Mouse (Mus musculus) embryonic facial prominence, embryonic 15.5 days (tissue): Measurements from ENCODE around the gene Synj2. TPM values are rescaled to one million over a fixed set of nuclear protein-coding genes. Genes with fewer than 3 reads are reported as not detected.
A peak's percentile ranks its signal among the peaks of the same experiment; 100 is the strongest.

Experiments
- ATAC-seq: fragments of 200-750 bp; cut with Nextera tagmentation; 2 replicates; pipeline ENCODE4 v1.8.0; 2017; ENCODE audit warnings: low read depth, moderate TSS enrichment; ENCODE audit not compliant: insufficient number of reproducible peaks, low FRiP score, low TSS enrichment
- H3K27ac ChIP-seq: fragments of 300-500 bp; sonication (generic); replicated peaks from 2 replicates; pipeline ENCODE4 v1.5.1; 2015; ENCODE audit warnings: mild to moderate bottlenecking, inconsistent platforms
- H3K27me3 ChIP-seq: fragments of 300-500 bp; sonication (generic); 2 replicates; pipeline ENCODE4 v1.6.1; 2015; ENCODE audit warnings: inconsistent platforms
- H3K36me3 ChIP-seq: fragments of 300-500 bp; sonication (generic); 2 replicates; pipeline ENCODE4 v1.6.1; 2015; ENCODE audit warnings: mild to moderate bottlenecking, inconsistent platforms
- H3K4me1 ChIP-seq: fragments of 300-500 bp; sonication (generic); 2 replicates; pipeline ENCODE4 v1.6.1; 2015; ENCODE audit warnings: inconsistent platforms
- H3K4me2 ChIP-seq: fragments of 300-500 bp; sonication (generic); replicated peaks from 2 replicates; pipeline ENCODE4 v1.6.1; 2015; ENCODE audit warnings: mild to moderate bottlenecking, inconsistent platforms
- H3K4me3 ChIP-seq: fragments of 300-500 bp; sonication (generic); replicated peaks from 2 replicates; pipeline ENCODE4 v1.5.1; 2015; ENCODE audit warnings: mild to moderate bottlenecking, inconsistent platforms
- H3K9ac ChIP-seq: fragments of 300-500 bp; sonication (generic); 2 replicates; pipeline ENCODE4 v1.6.1; 2015; ENCODE audit warnings: inconsistent platforms
- H3K9me3 ChIP-seq: fragments of 300-500 bp; sonication (generic); replicated peaks from 2 replicates; pipeline ENCODE4 v1.6.1; 2016; ENCODE audit warnings: inconsistent platforms
- WGBS: fragments of 180-500 bp; shearing (Covaris S2); methylation state at CpG from one replicate; pipeline ENCODE4 v1.1.7; 2015; 5-methylcytosine and 5-hydroxymethylcytosine counted together
- polyA plus RNA-seq: library from polyadenylated mRNA; unstranded; fragments of >200 nt; fragmentation: Nextera tagmentation; extraction: Ambion mirVana; gene quantifications from 2 replicates; pipeline ENCODE4 v1.2.1, GENCODE M21; 2015

The Synj2 gene
- polyA plus RNA-seq, 1 experiment from 2014 or later: 4.0 TPM

DNA sequence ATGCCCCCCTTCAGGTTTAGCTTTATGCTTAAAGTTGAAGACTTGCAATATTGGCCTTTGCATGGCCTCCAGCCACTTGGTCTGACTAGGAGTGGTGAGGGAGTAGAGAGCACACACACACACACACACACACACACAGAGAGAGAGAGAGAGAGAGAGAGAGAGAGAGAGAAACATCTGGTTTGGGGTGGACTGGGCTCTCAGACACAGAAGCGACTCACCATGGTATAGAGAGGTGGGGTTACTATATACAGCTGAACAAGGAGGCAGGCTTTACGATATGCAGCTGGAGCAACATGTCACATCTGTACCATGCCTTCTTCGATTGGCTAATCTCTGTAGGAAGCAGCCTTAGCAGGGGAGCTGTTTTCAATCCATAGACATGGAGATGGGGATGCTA is 5.4 kb upstream of the Synj2 start:
- WGBS: 32% methylated on average over 3 of the region's 3 CpGs
- Histone ChIP-seq H3K4me1 (peaks cover 14% of the 10 kb centered on the region), H3K4me3 (no peak overlapping the region), H3K27me3 (0 out of 2 replicates have a peak, but pooled peaks cover 3% of the 10 kb centered on the region), H3K36me3 (0 out of 2 replicates have a peak, but pooled peaks cover 5% of the 10 kb centered on the region), H3K27ac (no peak overlapping the region; the same call in 1 of the 2 replicates), H3K4me2 (no peak overlapping the region), H3K9me3 (no peaks in the 10 kb centered on the region), H3K9ac (no peak overlapping the region)
- ATAC-seq: no peak

DNA sequence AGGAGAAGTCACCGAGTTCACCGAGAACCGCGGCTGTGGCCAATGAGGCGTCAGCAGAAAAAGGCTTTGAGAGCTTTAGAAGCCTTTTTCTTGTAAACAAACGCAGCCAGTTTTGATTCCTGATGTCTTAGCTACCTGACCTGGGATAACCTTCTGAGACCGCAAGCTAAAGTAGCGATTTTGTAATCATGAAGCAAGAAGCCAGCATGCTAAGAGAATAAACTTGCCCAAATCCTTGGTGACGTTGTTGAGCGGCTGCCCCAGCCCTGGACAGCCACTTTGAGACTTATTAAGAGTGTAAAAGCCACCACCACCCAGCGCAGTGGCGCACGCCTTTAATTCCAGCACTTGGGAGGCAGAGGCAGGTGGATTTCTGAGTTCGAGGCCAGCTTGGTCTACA is 4.8 kb upstream of the Synj2 start:
- Histone ChIP-seq H3K27me3 (0 out of 2 replicates have a peak, but pooled peaks cover 3% of the 10 kb centered on the region), H3K9ac (no peak overlapping the region), H3K27ac (no peak overlapping the region), H3K4me2 (no peak overlapping the region), H3K9me3 (no peaks in the 10 kb centered on the region), H3K4me1 (peaks cover 16% of the 10 kb centered on the region), H3K4me3 (no peak overlapping the region), H3K36me3 (0 out of 2 replicates have a peak, but pooled peaks cover 2% of the 10 kb centered on the region)
- 78% methylated on average over 14 of the region's 14 CpGs for WGBS
- no peak for ATAC-seq

DNA sequence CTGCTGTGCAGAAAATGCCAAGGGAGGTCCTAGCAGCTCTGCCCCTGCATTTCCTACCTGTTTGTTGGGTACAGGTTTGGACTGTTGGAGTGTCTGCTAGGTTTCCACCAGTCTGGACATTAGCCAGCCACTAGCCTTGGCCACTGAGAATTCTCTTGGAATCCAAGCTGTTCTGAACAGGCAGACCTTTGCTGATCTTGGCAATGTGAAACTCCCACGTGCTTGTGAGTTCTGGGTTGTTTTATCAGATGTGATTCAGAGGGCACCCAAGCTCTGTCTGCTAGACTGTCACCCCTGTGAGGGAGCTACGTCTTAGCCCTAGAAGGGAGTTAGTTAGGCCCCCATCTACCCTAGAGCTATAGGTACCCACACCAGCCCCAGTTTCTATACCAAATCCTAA is 3.6 kb upstream of the Synj2 start:
- WGBS: 71% methylated on average over 2 of the region's 2 CpGs
- Histone ChIP-seq H3K4me2 (no peak overlapping the region), H3K27ac (no peak overlapping the region), H3K4me1 (peaks cover 25% of the 10 kb centered on the region), H3K27me3 (0 out of 2 replicates have a peak, but pooled peaks cover 3% of the 10 kb centered on the region), H3K4me3 (no peak overlapping the region), H3K36me3 (no peaks in the 10 kb centered on the region), H3K9me3 (no peaks in the 10 kb centered on the region), H3K9ac (no peak overlapping the region)
- no peak for ATAC-seq

DNA sequence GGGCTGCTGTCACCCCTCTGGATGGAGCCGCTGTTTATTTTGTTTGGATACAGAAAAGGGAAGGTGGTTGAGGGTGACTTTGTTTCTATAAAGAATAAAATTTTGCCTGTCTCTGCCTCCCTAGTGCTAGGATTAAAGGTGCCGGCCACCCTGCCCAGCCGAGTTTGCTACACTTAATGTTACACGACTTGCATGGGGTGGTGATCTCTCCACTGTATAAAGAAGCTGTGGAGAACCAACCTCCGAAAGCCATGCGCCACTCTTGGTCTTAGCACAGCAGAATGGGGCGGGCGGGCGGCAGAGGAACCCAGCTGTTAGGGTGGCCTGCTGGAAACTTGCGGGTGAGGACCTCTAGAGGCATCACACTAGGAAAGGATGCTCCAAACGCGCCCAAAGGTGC is 1.2 kb upstream of the Synj2 start:
- Histone ChIP-seq H3K9ac (no peak overlapping the region), H3K9me3 (no peaks in the 10 kb centered on the region), H3K4me1 (peaks cover 19% of the 10 kb centered on the region), H3K4me2 (no peak overlapping the region), H3K27me3 (0 out of 2 replicates have a peak, but pooled peaks cover 3% of the 10 kb centered on the region), H3K4me3 (no peak overlapping the region), H3K27ac (no peak overlapping the region), H3K36me3 (no peaks in the 10 kb centered on the region)
- ATAC-seq: no peak
- 66% methylated on average over 12 of the region's 12 CpGs for WGBS

DNA sequence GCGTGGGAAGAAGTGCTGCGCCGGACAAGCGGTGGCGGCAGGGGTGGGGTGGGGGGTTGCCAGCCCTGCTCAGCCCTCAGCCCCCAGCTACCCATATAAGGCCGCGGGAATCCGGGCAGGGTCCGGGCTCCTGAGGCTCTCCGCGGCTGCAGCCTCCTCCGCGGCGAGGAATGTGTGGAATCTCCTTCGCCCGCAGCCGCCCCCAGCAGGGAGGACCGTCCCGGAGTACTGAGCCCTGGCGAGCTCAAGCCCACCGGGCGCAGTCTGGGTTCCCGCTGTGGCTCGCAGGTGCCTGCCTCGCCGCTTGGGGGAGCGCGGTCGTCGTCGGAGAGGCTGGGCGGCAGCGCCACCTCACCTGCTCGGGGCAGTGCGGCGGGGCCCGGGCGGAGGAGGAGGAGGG is 288 bp upstream of the Synj2 start:
- Histone ChIP-seq H3K4me3 (peak overlapping the region; percentile 71), H3K4me1 (peaks cover 12% of the 10 kb centered on the region), H3K36me3 (no peaks in the 10 kb centered on the region), H3K9ac (no peak overlapping the region), H3K27me3 (0 out of 2 replicates have a peak, but pooled peaks cover 3% of the 10 kb centered on the region), H3K4me2 (peak overlapping the region; percentile 86), H3K27ac (no peak overlapping the region), H3K9me3 (no peaks in the 10 kb centered on the region)
- ATAC-seq: peak; percentile 88
- WGBS: 1% methylated on average over 29 of the region's 38 CpGs

DNA sequence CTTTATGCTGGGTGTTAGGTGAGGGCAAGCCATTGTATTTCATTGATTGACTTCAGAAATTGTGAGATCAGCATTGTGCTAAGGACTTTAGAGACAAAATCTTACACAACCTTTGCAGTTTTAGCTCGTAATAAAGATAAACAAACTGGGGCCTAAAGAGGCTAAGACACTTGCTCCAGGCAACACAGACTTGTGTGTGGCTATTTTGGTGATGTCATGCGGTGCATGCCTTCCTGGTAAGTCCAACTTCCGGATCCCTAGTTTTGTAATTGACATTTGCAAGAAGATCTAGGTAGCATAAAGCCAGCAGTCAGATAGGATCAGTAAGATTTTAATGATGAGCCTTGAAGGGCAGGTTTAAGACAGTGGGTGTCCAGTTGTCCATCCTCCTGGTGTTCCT is 1.1 kb downstream of the Synj2 start:
- H3K4me3 ChIP-seq: peak overlapping the region; percentile 71; the same call in 1 of the 2 replicates
- no peaks in the 10 kb centered on the region for H3K9me3 ChIP-seq
- H3K27me3 ChIP-seq: 0 out of 2 replicates have a peak, but pooled peaks cover 3% of the 10 kb centered on the region
- WGBS: 67% methylated on average over 3 of the region's 3 CpGs
- no peak overlapping the region for H3K27ac ChIP-seq
- H3K4me1 ChIP-seq: peaks cover 12% of the 10 kb centered on the region
- H3K4me2 ChIP-seq: peak overlapping the region; percentile 86; the same call in 1 of the 2 replicates
- no peaks in the 10 kb centered on the region for H3K36me3 ChIP-seq
- no peak for ATAC-seq
- H3K9ac ChIP-seq: no peak overlapping the region

DNA sequence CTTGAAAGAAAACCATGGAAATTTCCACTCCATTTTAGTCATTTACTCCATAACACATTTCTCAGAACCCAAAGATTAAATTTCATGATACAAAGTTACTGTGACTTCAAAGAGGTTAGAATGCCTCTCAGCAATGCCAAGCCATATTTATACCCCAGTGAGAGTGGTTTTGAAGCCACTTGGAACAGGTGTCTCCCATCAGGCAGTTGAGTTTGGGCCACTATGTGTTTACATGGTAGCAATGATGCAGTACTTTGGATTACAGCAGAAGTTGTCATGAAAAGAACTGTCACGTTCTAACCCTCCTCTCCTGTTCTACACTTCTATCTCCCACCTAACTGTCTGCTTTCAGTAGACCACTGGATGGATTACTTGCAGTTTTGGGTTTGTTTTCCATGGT is 2.0 kb downstream of the Synj2 start:
- no peak for ATAC-seq
- 67% methylated on average over 1 of the region's 1 CpGs for WGBS
- no peaks in the 10 kb centered on the region for H3K9me3 ChIP-seq

DNA sequence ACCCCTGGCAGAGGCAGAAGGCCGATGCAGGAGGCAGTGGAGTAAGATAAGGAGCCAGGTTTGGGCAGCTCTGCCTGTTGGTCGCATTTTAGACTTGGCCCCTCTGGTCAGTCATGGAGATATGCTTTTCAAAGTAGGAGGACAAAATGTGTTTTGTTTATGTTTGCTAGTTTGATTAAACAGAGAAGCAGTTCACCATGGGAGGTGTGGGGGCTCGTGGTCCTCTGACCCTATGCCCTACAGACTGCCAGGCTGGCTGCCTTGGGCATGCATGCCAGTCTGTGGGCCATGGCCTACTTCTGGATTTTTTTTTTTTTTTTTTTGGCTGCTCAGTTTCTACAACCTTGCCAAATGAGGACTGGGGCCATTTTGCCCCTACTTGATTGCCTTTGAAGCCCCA is 6.0 kb downstream of the Synj2 start:
- H3K4me2 ChIP-seq: no peak overlapping the region
- H3K27me3 ChIP-seq: no peaks in the 10 kb centered on the region
- WGBS: 72% methylated on average over 3 of the region's 3 CpGs
- no peak overlapping the region for H3K27ac ChIP-seq
- no peak overlapping the region for H3K9ac ChIP-seq
- H3K36me3 ChIP-seq: no peaks in the 10 kb centered on the region
- no peaks in the 10 kb centered on the region for H3K9me3 ChIP-seq
- 0 out of 2 replicates have a peak, but pooled peaks cover 3% of the 10 kb centered on the region for H3K4me1 ChIP-seq
- H3K4me3 ChIP-seq: no peak overlapping the region
- ATAC-seq: no peak

More for the DNA sequence above, 2.0 kb downstream of the Synj2 start:
- Histone ChIP-seq H3K4me3 (no peak overlapping the region), H3K36me3 (no peaks in the 10 kb centered on the region), H3K4me2 (no peak overlapping the region), H3K27ac (no peak overlapping the region), H3K27me3 (0 out of 2 replicates have a peak, but pooled peaks cover 3% of the 10 kb centered on the region), H3K4me1 (peaks cover 12% of the 10 kb centered on the region), H3K9ac (no peak overlapping the region)

DNA sequence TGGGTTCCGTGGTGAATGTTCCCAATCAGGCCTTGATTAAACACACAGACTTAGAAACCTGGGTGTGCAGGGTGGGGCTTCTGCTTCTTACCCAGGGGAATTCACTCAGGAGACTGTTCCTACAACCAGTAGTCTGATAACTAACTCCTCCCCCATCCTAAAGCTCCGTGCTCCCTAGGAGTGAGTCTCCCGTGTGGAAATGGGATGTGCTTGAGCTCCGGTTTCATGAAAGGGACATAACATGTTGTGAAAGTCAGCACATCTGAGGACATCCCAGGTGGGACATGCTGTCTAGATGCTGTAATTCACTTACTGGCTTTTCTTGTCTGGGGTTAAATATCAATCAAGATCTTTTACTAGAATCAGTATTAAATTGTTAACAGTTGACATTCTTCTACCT is 11.4 kb downstream of the Synj2 start:
- Histone ChIP-seq H3K9ac (no peak overlapping the region), H3K36me3 (no peaks in the 10 kb centered on the region), H3K4me3 (no peak overlapping the region), H3K4me1 (peaks cover 3% of the 10 kb centered on the region; the same call in 1 of the 2 replicates), H3K4me2 (no peak overlapping the region), H3K9me3 (no peaks in the 10 kb centered on the region), H3K27ac (no peak overlapping the region), H3K27me3 (no peaks in the 10 kb centered on the region)
- no peak for ATAC-seq
- WGBS: 65% methylated on average over 4 of the region's 4 CpGs

DNA sequence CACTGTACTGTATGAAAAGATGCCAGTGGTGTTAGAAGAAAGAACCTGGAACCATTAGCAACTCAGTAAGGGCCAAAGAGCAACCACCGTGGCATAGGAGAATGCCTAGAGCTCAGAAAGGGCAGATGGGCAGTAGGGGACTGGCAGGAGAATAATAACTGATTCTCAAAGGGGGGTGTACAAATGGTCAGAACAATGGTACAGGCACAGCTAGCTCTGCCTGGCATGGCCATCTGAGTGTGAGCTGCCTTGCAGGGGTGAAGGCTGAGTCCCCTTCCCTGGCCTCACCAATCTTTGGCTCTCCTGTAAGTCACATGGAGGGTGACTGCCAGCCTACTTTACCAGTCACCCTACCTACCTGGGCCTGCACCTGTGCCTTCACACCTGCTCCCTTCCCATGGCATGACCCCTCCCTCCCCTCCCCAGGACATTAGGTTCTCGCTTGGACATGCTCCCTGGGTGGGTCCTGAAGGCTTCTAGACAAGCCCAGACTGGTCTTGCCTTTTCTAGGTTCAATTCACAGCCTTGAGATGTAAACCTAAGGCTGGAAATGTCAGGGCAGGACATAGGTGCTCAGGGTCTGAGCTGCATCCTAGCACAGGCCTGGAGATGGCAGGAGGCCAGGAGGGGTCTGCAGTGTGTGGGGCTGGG is 15.4 kb downstream of the Synj2 start:
- H3K4me2 ChIP-seq: no peak overlapping the region
- H3K27ac ChIP-seq: no peak overlapping the region
- H3K36me3 ChIP-seq: no peaks in the 10 kb centered on the region
- no peaks in the 10 kb centered on the region for H3K27me3 ChIP-seq
- no peak overlapping the region for H3K4me3 ChIP-seq
- no peaks in the 10 kb centered on the region for H3K9me3 ChIP-seq
- ATAC-seq: no peak
- no peak overlapping the region for H3K9ac ChIP-seq
- WGBS: 81% methylated on average over 2 of the region's 2 CpGs
- peaks cover 27% of the 10 kb centered on the region for H3K4me1 ChIP-seq

DNA sequence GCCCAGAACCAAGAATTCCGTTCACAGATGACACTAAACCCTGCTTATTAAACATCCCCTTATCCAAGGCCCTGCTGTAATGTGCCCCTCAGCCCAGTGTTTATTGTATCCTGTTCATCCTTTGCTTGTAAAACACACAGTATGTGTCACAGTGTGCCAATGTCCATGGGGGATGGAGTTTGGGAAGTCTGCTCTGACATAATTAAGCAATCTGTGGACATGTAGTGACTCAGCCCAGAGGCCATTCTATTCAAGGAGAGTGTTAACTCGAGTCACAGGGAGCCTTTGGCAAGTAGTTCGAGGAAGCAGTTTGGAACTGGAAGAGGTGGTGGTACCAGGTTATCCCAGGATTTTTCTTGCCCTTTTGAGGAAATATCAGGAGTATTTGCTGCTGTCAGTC is 16.0 kb downstream of the Synj2 start:
- no peaks in the 10 kb centered on the region for H3K36me3 ChIP-seq
- WGBS: 46% methylated on average over 3 of the region's 3 CpGs
- no peak for ATAC-seq
- peaks cover 27% of the 10 kb centered on the region for H3K4me1 ChIP-seq
- H3K9ac ChIP-seq: no peak overlapping the region
- no peak overlapping the region for H3K4me2 ChIP-seq
- no peak overlapping the region for H3K4me3 ChIP-seq
- H3K27me3 ChIP-seq: no peaks in the 10 kb centered on the region
- H3K27ac ChIP-seq: no peak overlapping the region
- no peaks in the 10 kb centered on the region for H3K9me3 ChIP-seq

DNA sequence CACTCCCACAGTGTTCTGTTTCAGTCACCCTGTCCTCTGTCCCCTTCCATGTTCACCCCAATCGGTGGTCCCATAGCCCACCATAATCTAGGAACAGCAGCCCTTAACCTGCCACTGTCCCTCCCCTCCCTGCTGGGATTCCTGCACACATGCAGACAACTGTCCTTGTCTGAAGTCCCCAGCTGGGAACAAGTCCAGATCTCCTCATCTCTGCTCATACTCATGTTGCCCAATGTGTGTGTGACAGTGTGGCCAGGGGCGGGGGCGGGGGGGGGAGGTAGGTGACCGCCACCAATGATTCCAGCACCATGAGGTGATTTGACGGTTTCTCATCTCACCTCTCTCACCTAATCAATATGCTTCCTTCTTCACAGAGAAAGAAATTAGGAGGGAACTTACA is 17.1 kb downstream of the Synj2 start:
- no peak for ATAC-seq
- H3K27ac ChIP-seq: no peak overlapping the region
- no peaks in the 10 kb centered on the region for H3K36me3 ChIP-seq
- 83% methylated on average over 5 of the region's 5 CpGs for WGBS
- no peaks in the 10 kb centered on the region for H3K9me3 ChIP-seq
- H3K9ac ChIP-seq: no peak overlapping the region
- H3K4me2 ChIP-seq: peak overlapping the region; percentile 24; the same call in 1 of the 2 replicates
- peaks cover 27% of the 10 kb centered on the region for H3K4me1 ChIP-seq
- H3K4me3 ChIP-seq: no peak overlapping the region
- H3K27me3 ChIP-seq: no peaks in the 10 kb centered on the region
